Mouse (Mus musculus): ENCODE measurements around the gene Fam118a.
"Not testable (repeated sequence)": the region's sequence is repeated elsewhere in the genome, so short reads cannot be mapped to it uniquely, and the experiment has no call there.

The Fam118a gene

GRCm38 (mm10) chr15:85015771-85016170, 13.0 kb upstream of the Fam118a start:
- no peak for DNase-seq

GRCm38 (mm10) chr15:85016951-85017664, 11.6 kb upstream of the Fam118a start, which contains the start of gene Upk3a:
Gene Upk3a (plus strand): TSS chr15:85017141.
- no peak for DNase-seq

GRCm38 (mm10) chr15:85022211-85022610, 6.5 kb upstream of the Fam118a start:
- DNase-seq: no peak

- no peak for DNase-seq
Measured at GRCm38 (mm10) chr15:85026197-85026596, 2.6 kb upstream of the Fam118a start.

- DNase-seq: no peak
Measured at GRCm38 (mm10) chr15:85027740-85028139, 1.0 kb upstream of the Fam118a start.

- not testable (repeated sequence) for DNase-seq
Measured at GRCm38 (mm10) chr15:85030643-85031042, 1.9 kb downstream of the Fam118a start.

GRCm38 (mm10) chr15:85031866-85032265, 3.1 kb downstream of the Fam118a start:
- no peak for DNase-seq

- DNase-seq: not testable (repeated sequence)
Measured at GRCm38 (mm10) chr15:85033916-85034315, 5.2 kb downstream of the Fam118a start.

GRCm38 (mm10) chr15:85036566-85037342, 8.0 kb downstream of the Fam118a start:
- peak; percentile 98 for DNase-seq

- peak; percentile 10 for DNase-seq
Measured at GRCm38 (mm10) chr15:85037343-85037690, 8.6 kb downstream of the Fam118a start.

GRCm38 (mm10) chr15:85041546-85042225, 12.9 kb downstream of the Fam118a start:
- DNase-seq: no peak

- peak; percentile 86 for DNase-seq
Measured at GRCm38 (mm10) chr15:85042361-85042954, 13.7 kb downstream of the Fam118a start.

GRCm38 (mm10) chr15:85043116-85043515, 14.4 kb downstream of the Fam118a start:
- no peak for DNase-seq

- no peak for DNase-seq
Measured at GRCm38 (mm10) chr15:85043761-85044160, 15.0 kb downstream of the Fam118a start.

- no peak for DNase-seq
Measured at GRCm38 (mm10) chr15:85046230-85046950, 17.6 kb downstream of the Fam118a start.

- no peak for DNase-seq
Measured at GRCm38 (mm10) chr15:85047865-85048264, 19.1 kb downstream of the Fam118a start.

- DNase-seq: no peak
Measured at GRCm38 (mm10) chr15:85049758-85050157, 21.0 kb downstream of the Fam118a start.

GRCm38 (mm10) chr15:85054098-85054497, 25.4 kb downstream of the Fam118a start:
- no peak for DNase-seq

GRCm38 (mm10) chr15:85055186-85055585, 26.4 kb downstream of the Fam118a start:
- DNase-seq: no peak

- no peak for DNase-seq
Measured at GRCm38 (mm10) chr15:85063421-85063820, 34.7 kb downstream of the Fam118a start.

GRCm38 (mm10) chr15:85070561-85070960, 41.8 kb downstream of the Fam118a start:
- peak; percentile 70 for DNase-seq

GRCm38 (mm10) chr15:85072651-85073050, 43.9 kb downstream of the Fam118a start:
- no peak for DNase-seq

All from embryo, embryonic 11 days (tissue).